Mouse (Mus musculus) lung, adult 2 months (tissue): ENCODE measurements at regions not wholly inside any gene's neighbourhood (a gene's known extent, or its start where the extent isn't known, plus 50 kb on each side); places are given as distances from the start of the nearest gene placed in this dataset.

ENCODE experiments used
- CTCF ChIP-seq: fragments of 200-500 bp; IDR thresholded peaks from 2 replicates; pipeline ENCODE4 v1.5.1; 2011; ENCODE audit warnings: mild to moderate bottlenecking, low read length, control low read depth; ENCODE audit not compliant: insufficient read depth
- POLR2A ChIP-seq: fragments of 200-500 bp; IDR thresholded peaks from 2 replicates; pipeline ENCODE4 v1.6.1; 2011; ENCODE audit warnings: low read depth, mild to moderate bottlenecking, control low read depth, low read length, borderline replicate concordance; ENCODE audit errors: extremely low read depth

DNA sequence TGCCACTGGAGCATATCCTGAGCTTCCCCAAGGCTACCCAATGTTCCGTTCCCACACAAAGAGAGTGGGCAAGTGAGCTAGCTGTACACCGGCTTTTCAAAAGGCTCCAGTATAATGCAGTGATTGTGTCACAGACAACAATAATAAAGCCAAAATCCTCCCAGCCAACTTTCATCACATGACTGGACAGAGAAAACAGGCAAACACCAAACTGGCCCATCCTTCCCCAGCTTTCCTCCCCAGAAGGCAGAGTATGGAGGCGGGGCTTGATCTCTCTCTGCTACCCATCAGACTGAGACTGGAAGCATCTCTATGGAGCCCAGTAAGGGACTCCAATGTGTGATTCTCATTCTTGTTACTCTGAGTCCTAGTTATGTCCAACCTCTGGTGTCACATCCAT lies 52.8 kb upstream of the Ncam1 start:
- TF ChIP-seq POLR2A: no peak
- TF ChIP-seq CTCF: no peak
